Mouse (Mus musculus): ENCODE results near the gene Rock2.
"Not testable (repeated sequence)": the region's sequence is repeated elsewhere in the genome, so short reads cannot be mapped to it uniquely, and the experiment has no call there.

The Rock2 gene

DNA sequence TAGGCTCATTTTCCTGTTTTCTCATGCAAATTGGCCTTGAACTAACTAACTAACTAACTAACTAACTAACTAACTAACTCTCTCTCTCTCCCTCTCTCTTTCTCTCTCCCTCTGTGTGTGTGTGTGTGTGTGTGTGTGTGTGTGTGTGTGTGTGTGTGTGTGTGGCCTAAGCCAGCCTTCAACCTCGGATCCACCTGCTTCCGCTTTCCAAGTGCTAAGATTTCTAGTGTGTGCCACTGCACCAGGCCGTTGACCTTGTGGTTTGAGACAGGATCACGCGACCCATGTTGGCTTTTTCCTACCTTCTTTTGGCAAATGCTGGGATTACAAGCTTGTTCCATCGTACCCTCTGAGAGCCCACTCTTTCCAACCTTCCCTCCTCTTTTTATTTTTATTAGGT lies 105.9 kb downstream of the Rock2 start:
- DNase-seq: no peak

DNA sequence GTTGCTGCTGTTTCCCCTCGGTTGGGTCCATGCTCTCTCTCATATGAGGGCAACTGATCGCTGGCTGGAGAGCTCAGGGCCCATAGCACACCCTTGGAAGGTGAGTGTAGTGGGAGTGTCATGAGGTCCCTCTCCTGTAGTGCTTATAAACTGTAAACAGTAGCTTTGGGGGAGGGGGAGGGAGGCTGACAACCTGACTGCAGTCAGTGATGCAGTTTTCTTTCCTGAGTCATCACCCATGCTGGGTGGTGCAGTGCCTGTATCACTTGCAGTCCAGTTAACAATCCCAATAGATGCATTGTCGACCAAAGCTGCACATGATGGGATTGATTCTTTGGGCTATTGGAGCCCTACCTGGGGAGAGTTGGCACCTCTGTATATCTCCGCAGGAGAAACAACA lies 106.5 kb downstream of the Rock2 start:
- DNase-seq: no peak

DNA sequence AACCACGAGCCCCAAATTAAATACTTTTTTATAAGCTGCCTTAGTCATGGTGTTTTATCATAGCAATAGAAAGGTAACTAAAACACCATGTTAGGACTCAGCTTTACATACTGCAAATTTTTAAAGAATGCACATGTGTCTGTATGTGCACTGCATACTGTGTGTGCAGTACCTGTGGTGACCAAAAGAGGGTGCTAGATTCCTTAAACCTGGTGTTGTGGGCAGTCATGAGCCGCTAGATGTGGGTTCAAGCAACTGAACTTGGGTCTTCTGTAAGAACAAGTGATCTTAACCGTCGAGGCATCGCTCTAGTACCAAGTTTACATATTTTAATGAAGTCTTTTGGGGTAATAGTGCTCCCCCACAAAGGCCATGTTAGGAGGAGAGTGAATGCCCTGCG lies 114.8 kb downstream of the Rock2 start:
- no peak for DNase-seq

DNA sequence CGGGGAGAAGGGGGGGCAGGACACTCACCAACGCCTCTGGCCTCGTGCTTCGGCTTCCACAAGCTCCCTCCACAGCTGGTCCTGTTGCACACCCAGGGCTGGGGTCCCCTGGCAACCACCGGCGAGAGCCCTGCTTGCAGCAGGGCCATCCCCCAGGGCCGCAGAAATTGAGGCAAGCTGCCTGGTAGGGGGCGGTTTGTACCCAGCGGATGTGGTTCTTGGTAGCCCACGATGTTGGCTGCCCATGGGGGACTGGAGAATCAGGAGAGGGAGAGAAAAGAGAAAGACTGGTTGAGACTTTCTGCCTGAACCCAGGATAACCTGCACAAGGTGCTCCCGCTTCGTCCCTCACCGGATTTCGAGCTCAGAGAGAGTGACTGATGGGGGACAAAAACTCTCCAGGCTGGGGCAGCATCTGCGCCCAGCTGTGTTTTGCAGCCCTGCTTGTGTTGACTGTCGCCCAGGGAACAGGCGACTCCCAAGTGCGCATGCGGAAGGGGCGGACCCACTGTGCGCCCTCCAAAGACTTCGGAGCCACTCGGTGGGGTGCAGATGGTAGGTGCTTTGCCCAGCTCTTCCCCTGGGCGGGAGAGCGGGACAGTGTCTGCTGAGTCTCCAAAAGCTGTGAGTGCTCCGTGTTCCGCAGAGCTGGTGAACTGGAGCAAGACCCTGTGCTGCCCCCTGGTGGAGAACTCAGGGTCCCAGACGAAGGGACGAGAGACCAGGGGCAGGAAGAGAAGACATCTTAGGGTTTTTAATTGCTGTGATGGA lies 116.6 kb downstream of the Rock2 start, which contains the start of gene 2410004P03Rik:
Gene 2410004P03Rik (minus strand): TSS at position 628 of the 771 bp plus-strand sequence.
- DNase-seq: peak; percentile 86

DNA sequence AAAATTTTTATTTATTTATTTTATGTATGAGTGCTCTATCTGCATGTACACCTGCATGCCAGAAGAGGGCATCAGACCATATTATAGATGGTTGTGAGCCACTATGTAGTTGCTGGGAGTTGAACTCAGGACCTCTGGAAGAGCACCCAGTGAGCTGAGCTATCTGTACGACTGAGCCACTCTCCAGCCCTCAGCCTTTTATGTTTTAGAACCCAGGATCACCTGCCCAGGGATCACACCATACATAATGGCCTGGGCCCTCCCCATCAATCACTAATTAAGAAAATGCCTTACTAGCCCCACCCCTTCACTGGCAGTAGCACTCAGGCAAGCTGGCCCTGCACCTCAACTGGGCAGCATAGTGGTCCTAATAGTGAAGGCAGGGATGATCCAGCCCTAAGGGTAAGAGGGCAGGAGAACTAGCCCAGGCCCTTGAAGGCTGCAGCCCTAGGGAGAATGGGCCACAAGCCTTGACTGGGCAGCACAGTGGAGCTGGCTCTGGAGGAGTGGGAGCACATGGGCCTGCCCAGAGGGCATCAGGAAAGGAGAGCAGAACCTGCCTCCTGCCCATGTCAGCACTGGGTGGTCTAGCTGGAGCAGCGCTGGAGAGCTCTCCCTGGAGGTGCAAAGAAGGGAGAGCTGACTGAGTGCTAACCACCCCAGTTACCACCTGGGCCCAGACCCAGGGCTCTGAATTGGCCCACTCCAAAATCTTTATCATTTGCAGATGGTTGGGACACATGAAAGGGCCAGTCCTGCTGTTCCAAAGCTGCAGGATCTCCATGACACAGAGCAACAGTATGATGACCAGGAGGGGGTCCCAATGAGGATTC lies 117.6 kb downstream of the Rock2 start:
- no peak for DNase-seq

DNA sequence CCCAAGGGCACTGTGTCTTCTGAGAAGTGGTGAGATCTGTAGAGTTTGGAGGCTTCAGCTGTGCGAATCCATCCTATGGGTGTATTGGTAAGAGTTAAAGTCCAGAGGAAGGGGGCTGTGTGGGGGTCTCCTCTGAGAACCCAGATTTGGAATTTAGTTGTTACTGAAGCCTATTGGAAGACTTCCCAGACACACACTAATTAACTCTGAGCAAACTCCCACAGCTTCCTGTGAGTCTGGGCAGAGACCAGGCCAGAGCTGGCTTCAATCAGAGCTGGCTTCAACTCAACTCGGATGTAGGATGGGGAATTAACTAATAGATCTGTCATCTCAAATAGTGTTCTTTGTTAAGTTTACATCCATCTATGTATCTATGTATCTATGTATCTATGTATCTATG lies 121.0 kb downstream of the Rock2 start:
- DNase-seq: no peak

DNA sequence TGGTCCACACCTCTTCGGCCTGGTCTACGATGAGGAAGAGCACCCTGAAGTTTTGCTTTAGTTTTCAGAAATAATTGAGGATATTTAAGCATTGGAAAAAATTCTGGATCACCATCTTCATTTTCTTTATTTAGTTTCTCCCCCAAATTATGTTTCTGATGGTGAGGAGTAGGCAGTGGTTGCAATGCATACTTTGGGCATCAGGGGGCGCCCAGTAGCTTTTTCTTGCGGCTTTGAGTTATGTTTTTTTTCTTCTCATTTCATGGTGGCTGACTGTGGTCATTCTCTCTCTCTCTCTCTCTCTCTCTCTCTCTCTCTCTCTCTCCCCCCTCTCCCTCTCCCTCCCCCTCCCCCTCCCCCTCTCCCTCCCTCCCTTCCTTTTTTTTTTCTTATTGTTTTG lies 123.8 kb downstream of the Rock2 start:
- peak; percentile 65 for DNase-seq

DNA sequence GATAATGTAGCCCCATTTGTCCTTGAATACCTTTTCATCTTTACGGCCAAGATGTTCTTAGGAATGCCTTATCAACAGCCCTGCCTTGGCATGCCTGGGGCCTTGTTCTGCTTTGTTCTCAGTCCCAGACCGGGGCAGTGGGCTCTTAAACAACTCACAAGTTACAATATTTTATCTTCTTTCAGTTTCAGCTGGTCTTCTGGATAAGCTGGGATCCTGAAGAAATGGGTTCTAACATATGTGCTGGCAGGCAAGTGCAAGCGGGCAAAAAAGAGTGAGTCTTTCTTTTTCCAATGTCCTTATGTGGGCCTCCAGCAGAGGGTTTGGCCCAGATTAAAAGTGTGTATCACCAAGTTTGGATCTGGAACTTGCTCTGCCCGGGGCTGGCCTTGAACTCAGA lies 126.4 kb downstream of the Rock2 start:
- not testable (repeated sequence) for DNase-seq

DNA sequence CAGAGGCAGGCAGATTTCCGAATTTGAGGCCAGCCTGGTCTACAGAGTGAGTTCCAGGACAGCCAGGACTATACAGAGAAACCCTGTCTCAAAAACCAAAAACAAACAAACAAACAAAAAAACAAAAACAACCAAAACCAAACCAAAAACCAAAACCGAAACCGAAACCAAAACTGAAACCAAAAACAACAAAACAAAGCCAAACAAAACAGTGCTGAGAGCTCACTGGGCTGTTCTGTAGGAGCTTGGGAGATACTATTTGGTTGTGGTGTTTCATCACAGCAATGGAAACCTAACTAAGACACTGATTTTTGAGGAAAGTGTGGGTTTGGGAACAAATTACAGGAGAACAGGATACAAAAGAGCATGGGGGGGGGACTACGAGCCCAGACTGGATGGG lies 127.5 kb downstream of the Rock2 start:
- DNase-seq: no peak

DNA sequence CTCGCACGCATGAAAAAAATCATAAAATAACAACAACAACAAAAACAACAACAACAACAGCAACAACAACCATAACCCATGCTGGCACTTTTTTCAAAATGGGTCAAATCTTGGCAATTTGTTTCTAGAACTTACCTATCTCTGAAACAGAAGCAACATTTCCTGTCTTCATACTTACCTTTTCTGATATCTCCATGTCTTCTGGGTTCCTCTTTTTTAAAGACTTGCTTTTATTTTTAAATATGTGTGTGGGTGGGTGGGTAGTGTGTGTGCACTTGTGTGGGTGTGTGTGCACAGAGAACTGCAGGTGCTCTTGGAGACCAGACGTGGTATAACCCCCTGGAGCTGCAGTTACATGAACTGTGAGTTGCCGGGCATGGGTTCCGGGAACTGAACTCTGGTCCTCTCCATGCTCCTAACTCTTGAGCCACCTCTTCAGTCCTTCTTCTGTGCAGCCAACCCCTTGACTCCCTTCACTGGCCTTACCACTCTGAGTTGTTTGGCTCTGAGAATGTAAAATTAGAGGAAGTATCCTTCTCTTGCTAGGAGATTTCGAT lies 129.9 kb downstream of the Rock2 start:
- no peak for DNase-seq

DNA sequence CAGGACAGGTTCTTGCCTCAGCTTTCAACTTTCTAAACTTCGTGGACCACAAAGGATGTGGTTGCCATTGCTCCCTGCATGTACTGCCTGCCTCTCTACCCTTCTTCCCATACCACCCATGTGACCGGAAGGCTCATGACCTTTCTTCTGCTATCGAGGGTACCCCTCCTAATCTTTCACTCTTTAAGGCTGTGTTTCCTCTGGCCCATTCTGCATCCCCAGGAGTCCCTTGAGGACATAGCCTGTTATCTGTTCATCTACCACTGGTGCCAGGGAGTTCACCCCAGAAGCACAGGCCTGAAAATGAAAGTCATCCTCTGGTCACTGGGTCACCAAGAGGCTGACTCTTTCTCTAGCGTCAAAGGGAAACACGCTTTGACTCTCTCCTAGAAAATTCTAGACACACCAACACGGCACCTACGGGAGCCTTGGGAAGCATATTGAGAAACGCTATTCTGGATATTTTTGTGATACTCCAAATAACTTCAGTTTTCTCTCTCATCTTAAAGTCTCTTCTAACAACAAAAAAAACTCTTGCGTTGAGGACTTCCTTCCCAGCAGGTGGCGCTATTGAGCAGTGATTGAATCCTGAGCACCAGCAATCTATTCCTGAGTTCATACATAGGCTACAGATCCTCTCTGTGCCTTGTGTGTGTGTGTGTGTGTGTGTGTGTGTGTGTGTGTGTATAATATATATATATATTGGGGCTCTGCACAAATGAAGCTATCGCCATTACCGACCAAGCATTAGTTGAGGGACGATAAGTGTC lies 138.2 kb downstream of the Rock2 start:
- DNase-seq: peak; percentile 86

DNA sequence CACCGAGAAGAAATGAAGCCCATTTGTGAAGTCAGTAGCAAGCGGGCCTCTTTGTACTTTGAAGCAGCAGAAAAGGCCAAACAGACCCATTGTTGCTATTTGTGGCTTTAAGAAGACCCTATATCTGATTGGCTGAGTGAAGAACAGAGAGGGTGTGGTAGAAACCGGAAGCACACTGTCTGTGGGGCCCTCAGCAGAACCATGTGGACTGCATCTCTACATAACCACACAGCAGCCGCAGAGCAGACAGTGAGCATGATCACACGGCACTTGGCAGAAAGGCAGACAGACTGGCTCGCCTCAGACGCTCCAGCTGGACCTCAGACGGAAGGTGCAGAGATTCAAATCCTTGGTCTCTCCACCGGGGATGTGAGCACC lies 138.8 kb downstream of the Rock2 start:
- no peak for DNase-seq

DNA sequence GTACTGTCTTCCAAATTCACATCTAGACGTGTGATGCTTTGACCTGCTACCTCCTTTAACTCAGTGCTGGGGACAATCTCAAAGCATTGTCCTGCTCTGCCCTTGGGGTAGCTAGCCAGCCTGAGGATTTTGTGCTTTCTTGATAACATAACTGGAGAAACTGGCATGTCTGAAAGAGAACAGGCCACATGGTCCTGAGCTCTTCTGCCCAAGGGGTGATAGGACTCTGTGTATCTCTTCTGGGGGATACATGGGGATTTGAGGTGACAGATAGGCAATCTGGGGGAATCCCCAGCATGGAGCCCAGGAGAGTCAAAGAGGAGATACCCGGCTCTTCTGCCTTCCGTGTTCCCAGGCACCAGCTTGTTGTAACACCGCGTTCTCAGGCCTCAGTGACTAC lies 140.0 kb downstream of the Rock2 start:
- no peak for DNase-seq

DNA sequence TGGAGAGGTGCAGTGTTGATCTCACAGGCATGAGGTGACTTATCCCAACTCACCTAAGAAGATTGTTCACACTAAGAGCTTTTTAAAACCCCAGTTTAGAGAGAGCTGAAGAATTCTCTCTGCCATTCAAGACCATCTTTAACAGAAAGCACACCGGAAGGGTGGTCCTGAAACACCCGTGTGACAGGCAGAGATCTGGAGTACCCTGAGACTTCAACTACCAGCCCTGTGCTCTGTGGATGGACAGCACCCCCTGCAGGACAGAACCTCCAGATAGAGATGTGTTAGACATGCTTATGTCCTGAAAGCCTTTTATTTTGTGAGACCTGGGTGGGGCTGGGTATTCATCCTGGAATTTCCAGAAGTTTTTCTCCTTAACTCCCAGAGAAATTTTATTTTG lies 140.4 kb downstream of the Rock2 start:
- DNase-seq: peak; percentile 34

DNA sequence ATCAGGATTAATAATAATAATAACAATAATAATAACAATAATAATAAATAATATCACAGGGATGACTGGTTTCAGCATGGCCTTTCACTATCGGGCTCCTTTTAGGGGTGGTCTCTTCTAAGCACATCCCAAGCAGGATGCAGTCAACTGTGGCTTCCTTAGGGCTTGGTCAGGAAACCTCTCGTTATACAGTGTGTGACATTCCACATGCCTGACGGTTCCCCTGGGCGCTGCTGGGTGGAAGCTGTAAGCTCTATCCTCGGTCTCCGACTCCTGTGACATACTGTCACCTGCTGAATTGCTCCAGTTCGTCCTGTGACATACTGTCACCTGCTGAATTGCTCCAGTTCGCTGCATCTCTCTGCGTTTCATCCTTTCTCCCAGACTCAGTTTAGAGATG lies 141.8 kb downstream of the Rock2 start:
- no peak for DNase-seq

DNA sequence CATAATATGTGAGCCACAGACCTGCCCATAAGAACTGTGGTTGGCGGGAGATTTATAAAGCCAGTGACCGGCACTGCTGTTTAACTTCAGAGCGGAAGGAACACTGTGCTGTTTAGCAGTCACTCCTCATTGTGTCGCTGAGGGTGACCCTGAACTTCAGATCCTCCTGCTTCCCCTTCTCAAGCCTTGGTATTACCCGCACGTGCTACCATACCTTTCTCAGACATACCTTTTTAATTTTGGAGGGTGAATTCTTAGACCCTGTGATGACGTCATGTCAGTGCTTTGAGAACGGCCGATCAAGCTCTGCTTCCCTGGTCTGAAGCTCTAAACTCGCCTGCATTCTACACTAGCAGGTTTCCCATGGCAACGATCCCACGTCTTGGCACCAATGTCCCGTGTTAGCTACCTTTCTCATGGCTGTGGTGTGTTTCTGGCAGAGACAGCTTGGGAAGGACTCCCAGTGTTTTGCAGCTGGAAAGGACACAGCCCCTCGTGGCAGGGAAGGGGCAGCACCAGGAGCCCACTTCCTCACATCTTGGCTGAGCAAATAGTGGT lies 142.4 kb downstream of the Rock2 start:
- DNase-seq: no peak

Data from retina, postnatal 1 day (tissue).